Mouse (Mus musculus) heart, embryonic 15.5 days (tissue): ENCODE measurements around the gene Col27a1. TPM values are rescaled to one million over a fixed set of nuclear protein-coding genes. Genes with fewer than 3 reads are reported as not detected.
A peak's percentile ranks its signal among the peaks of the same experiment; 100 is the strongest.

ENCODE experiments used
- ATAC-seq: fragments of 200-750 bp; cut with Nextera tagmentation; replicated peaks from 2 replicates; pipeline ENCODE4 v1.8.0; 2017; ENCODE audit warnings: low read depth, moderate TSS enrichment; ENCODE audit not compliant: insufficient number of reproducible peaks, insufficient read depth, low FRiP score
- H3K27ac ChIP-seq: fragments of 300-500 bp; sonication (generic); 2 replicates; pipeline ENCODE4 v1.5.1; 2015; ENCODE audit warnings: mild to moderate bottlenecking, inconsistent platforms
- H3K27me3 ChIP-seq: fragments of 300-500 bp; sonication (generic); 2 replicates; pipeline ENCODE4 v1.6.1; 2015; ENCODE audit warnings: inconsistent platforms
- H3K36me3 ChIP-seq: fragments of 300-500 bp; sonication (generic); 2 replicates; pipeline ENCODE4 v1.6.1; 2015; ENCODE audit warnings: mild to moderate bottlenecking, inconsistent platforms
- H3K4me1 ChIP-seq: fragments of 300-500 bp; sonication (generic); replicated peaks from 2 replicates; pipeline ENCODE4 v1.6.1; 2015; ENCODE audit warnings: inconsistent platforms
- H3K4me2 ChIP-seq: fragments of 300-500 bp; sonication (generic); 2 replicates; pipeline ENCODE4 v1.6.1; 2015; ENCODE audit warnings: inconsistent platforms, mild to moderate bottlenecking, moderate library complexity
- H3K4me3 ChIP-seq: fragments of 300-500 bp; sonication (generic); 2 replicates; pipeline ENCODE4 v1.5.1; 2015; ENCODE audit warnings: mild to moderate bottlenecking, inconsistent platforms
- H3K9ac ChIP-seq: fragments of 300-500 bp; sonication (generic); 2 replicates; pipeline ENCODE4 v1.6.1; 2015; ENCODE audit warnings: mild to moderate bottlenecking, inconsistent platforms
- H3K9me3 ChIP-seq: fragments of 300-500 bp; sonication (generic); replicated peaks from 2 replicates; pipeline ENCODE4 v1.6.1; 2016; ENCODE audit warnings: inconsistent platforms
- WGBS: fragments of 180-500 bp; shearing (Covaris S2); methylation state at CpG from one replicate; pipeline ENCODE4 v1.1.7; 2015; ENCODE audit warnings: mixed read lengths; 5-methylcytosine and 5-hydroxymethylcytosine counted together
- polyA plus RNA-seq: library from polyadenylated mRNA; unstranded; fragments of >200 nt; fragmentation: Nextera tagmentation; extraction: Ambion mirVana; gene quantifications from 2 replicates; pipeline ENCODE4 v1.2.1, GENCODE M21; 2015

Col27a1 gene
- polyA plus RNA-seq, 1 experiment from 2014 or later, result 4.4 TPM

DNA sequence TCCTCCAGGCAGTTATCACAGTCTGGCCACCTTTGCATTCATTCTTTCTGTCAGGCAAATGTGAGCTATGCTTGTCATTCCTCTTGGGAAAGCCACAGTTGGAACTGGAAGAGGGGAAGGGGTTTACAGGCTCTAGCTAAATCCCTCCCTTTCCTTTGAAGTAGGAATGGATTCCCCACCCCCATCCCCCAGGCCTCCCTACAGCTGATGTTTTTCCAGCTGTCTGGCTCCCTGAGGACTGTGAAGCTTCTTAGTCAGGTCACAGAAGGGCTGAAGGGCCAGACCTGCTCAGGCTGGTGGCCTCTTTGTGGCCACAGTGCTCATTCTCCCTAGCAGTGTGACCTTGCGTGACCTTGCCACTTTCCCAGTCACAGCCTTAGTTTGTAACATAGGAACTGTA, 49.1 kb downstream of the Col27a1 start:
- ATAC-seq, result no peak
- H3K9ac ChIP-seq, result no peak overlapping the region
- H3K27me3 ChIP-seq, result no peaks in the 10 kb centered on the region
- H3K4me1 ChIP-seq, result peaks cover 25% of the 10 kb centered on the region
- no peak overlapping the region for H3K4me2 ChIP-seq
- WGBS, result 47% methylated on average over 1 of the region's 1 CpGs
- H3K4me3 ChIP-seq, result no peak overlapping the region
- no peaks in the 10 kb centered on the region for H3K36me3 ChIP-seq
- H3K27ac ChIP-seq, result no peak overlapping the region
- no peaks in the 10 kb centered on the region for H3K9me3 ChIP-seq

DNA sequence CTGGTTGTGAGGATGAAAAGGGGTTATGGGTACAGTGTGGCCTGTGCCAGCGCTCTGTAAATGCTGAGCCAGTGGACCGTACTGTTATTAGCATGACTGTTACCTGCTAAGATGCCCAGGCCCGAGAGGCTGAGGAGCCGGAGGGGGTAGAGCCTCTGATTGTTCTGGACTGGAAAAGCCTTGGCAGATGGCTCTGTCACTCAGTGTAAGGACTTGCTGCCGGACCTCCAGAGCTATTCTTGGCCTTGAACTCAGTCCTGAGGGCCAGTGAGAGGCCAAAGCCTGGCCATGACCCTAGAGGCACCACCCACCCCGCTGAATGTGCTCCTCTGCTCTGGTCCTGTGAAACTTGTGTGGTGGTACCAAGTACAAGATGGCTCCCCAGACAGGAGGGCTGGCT, 52.5 kb downstream of the Col27a1 start:
- Histone ChIP-seq H3K9me3 (no peaks in the 10 kb centered on the region), H3K4me1 (peaks cover 8% of the 10 kb centered on the region), H3K36me3 (no peaks in the 10 kb centered on the region), H3K4me3 (no peak overlapping the region), H3K9ac (no peak overlapping the region), H3K4me2 (no peak overlapping the region), H3K27me3 (no peaks in the 10 kb centered on the region), H3K27ac (no peak overlapping the region)
- no peak for ATAC-seq
- WGBS, result 81% methylated on average over 6 of the region's 6 CpGs

DNA sequence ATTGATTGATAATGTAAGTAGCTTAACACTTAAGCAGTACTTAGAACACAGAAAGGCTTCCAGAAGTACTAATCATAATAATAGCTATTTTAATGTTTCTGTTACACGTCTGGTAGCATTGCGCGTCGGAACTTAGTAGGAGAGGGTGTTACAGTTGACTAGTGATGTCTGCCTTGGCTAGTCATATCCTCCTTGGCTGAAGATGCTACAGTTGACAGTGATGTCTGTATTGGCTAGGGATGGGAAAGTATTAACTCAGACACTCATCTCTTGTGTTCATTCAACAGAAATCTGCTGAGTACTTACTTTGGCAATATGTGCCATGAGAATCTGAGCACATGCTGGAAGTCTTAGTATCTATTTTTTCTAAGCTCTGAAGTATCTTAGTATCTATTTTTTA, 53.3 kb downstream of the Col27a1 start:
- Histone ChIP-seq H3K9me3 (no peaks in the 10 kb centered on the region), H3K27me3 (no peaks in the 10 kb centered on the region), H3K27ac (no peak overlapping the region), H3K4me1 (peaks cover 6% of the 10 kb centered on the region), H3K4me3 (no peak overlapping the region), H3K9ac (no peak overlapping the region), H3K36me3 (no peaks in the 10 kb centered on the region), H3K4me2 (no peak overlapping the region)
- ATAC-seq, result no peak
- WGBS, result 92% methylated on average over 4 of the region's 4 CpGs

DNA sequence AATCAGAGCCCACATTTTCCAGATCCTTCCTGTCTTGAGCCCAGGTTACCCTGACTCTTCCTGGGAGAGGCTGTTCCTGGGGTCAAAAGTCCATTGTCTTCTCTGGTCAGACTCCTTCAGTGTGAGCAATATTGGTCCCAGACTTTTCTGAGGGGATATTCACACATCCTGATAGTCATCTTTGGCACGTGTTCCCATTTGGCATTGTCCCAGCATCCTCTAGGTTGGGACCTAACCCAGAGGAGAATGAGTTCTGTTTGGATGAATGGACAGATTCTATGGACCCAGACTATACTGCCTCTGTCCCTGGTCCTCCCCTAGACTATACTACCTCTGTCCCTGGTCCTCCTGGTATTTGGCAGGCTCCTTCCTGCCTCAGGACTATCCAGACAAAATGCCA, 53.8 kb downstream of the Col27a1 start:
- WGBS, result 64% methylated on average over 1 of the region's 1 CpGs
- peaks cover 2% of the 10 kb centered on the region; the same call in 1 of the 2 replicates for H3K27me3 ChIP-seq
- H3K9me3 ChIP-seq, result no peaks in the 10 kb centered on the region
- no peak overlapping the region for H3K9ac ChIP-seq
- peaks cover 4% of the 10 kb centered on the region for H3K4me1 ChIP-seq
- H3K4me2 ChIP-seq, result no peak overlapping the region
- ATAC-seq, result no peak
- no peaks in the 10 kb centered on the region for H3K36me3 ChIP-seq
- H3K27ac ChIP-seq, result no peak overlapping the region
- no peak overlapping the region for H3K4me3 ChIP-seq

DNA sequence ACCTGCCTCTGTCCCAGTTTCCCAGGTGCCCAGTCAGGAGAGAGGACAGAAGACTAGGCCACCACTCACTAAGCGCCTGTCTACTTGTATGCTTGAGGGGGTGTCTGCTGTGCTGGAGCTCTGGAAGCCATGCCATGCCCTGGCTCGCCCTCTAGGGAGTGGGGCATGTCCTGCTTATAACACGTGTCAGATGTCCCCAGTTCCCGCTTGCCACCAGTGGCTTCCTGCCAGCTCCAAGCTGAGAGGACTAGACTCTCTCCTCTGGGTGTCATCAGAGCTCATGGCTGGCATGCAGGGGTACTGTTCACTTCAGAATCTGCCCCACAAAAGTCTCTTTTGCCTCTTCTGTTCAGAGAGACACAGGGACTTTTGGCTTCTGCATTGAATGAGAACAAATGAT, 55.0 kb downstream of the Col27a1 start:
- ATAC-seq, result no peak
- Histone ChIP-seq H3K36me3 (no peaks in the 10 kb centered on the region), H3K4me3 (no peak overlapping the region), H3K9me3 (no peaks in the 10 kb centered on the region), H3K4me1 (no peaks in the 10 kb centered on the region), H3K27ac (no peak overlapping the region), H3K9ac (no peak overlapping the region), H3K4me2 (no peak overlapping the region), H3K27me3 (peaks cover 8% of the 10 kb centered on the region; the same call in 1 of the 2 replicates)
- WGBS, result 47% methylated on average over 4 of the region's 4 CpGs

DNA sequence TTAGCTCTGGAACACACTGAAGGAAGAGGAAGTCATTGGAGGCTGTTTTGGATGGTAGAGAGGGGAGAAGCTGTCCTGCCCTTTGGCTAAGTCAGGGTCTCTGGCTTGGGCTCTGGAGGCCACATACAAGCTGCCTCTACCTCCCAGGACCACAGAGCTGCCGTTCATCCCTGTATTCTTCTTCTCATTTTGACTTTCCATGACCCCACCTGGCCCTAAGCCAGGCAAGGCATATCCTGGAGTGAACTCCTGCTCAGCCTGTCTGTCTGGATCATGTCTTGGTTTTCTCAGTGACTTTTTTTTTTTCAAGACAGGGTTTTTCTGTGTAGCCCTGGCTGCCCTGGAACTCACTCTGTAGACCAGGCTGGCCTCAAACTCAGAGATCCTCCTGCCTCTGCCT, 60.7 kb downstream of the Col27a1 start:
- 43% methylated on average over 1 of the region's 1 CpGs for WGBS
- H3K9me3 ChIP-seq, result no peaks in the 10 kb centered on the region
- no peak overlapping the region for H3K9ac ChIP-seq
- ATAC-seq, result no peak
- peaks cover 10% of the 10 kb centered on the region for H3K4me1 ChIP-seq
- no peak overlapping the region for H3K4me2 ChIP-seq
- H3K27ac ChIP-seq, result no peak overlapping the region
- H3K36me3 ChIP-seq, result no peaks in the 10 kb centered on the region
- H3K27me3 ChIP-seq, result peaks cover 8% of the 10 kb centered on the region
- H3K4me3 ChIP-seq, result no peak overlapping the region

DNA sequence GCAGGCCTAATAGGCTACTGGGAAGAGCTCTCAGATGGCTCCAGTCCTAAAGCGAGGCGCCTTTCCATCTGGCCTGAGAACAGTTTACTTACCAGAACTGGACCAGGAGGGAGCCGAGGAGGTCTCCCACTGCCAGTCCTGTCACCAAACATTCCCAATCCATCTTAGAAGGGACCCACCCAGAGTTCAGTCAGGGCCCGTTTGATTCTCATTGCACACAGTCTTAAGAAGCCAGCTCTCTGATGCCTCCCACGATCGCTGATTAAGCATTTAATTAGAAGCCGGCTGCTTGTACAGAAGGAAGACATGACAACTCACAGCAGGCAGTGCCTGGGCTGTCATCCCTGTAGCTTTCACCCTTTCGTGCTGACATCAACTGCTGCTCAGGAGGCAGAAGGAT, 61.4 kb downstream of the Col27a1 start:
- H3K4me2 ChIP-seq, result no peak overlapping the region
- 55% methylated on average over 8 of the region's 8 CpGs for WGBS
- no peak for ATAC-seq
- H3K27ac ChIP-seq, result no peak overlapping the region
- H3K36me3 ChIP-seq, result no peaks in the 10 kb centered on the region
- peaks cover 8% of the 10 kb centered on the region for H3K27me3 ChIP-seq
- no peak overlapping the region for H3K4me3 ChIP-seq
- H3K9ac ChIP-seq, result no peak overlapping the region
- H3K4me1 ChIP-seq, result peaks cover 10% of the 10 kb centered on the region
- no peaks in the 10 kb centered on the region for H3K9me3 ChIP-seq

DNA sequence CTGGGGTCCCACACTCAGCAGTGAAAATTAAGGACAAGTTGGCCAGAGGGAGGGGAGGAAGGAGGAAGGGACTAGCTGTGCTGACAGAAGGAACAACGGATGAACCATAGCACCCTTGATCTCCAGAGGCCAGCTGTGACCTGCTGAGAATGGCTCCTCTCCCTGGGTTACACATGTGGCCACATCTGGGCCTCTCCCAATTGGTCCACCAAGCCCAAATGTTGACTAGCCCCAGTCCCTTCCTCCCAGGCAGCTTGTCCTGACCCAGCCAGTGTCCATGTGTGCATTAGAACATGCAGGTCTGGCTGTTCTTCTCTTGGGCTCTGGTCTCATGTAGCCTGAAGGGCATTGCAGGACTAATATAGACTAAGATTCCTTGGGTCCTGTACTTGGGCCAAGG, 62.8 kb downstream of the Col27a1 start:
- Histone ChIP-seq H3K4me3 (no peak overlapping the region), H3K9ac (no peak overlapping the region), H3K36me3 (no peaks in the 10 kb centered on the region), H3K4me1 (peaks cover 10% of the 10 kb centered on the region), H3K27me3 (peaks cover 8% of the 10 kb centered on the region), H3K27ac (no peak overlapping the region), H3K9me3 (no peaks in the 10 kb centered on the region), H3K4me2 (no peak overlapping the region)
- ATAC-seq, result no peak
- WGBS, result 83% methylated on average over 1 of the region's 1 CpGs

DNA sequence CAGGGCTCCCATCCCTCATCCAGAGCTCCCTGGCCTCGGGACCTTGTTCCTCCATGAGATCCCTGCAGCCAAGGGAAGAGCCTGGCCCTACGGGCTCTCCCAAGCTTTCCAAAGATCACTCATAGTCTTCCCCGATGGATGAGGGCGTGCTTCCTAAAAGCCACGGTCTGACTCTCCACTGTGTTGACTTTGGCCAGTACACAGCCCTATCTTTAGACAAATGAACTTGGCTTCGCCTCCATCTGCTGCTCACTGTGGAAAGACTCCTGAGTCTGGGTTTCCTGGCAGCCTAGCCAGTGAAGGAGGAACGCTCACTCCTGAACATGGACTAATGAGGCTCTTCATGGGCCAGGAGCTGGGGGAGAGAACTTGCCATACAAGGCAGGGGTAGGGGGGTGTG, 65.0 kb downstream of the Col27a1 start:
- H3K27me3 ChIP-seq, result no peaks in the 10 kb centered on the region; the same call in 1 of the 2 replicates
- H3K4me2 ChIP-seq, result no peak overlapping the region
- H3K4me3 ChIP-seq, result no peak overlapping the region
- 0 out of 2 replicates have a peak overlapping the region, but pooled peaks have one; percentile 2 for H3K27ac ChIP-seq
- WGBS, result 36% methylated on average over 7 of the region's 7 CpGs
- peaks cover 2% of the 10 kb centered on the region; the same call in 1 of the 2 replicates for H3K36me3 ChIP-seq
- H3K4me1 ChIP-seq, result peaks cover 10% of the 10 kb centered on the region
- H3K9ac ChIP-seq, result no peak overlapping the region
- ATAC-seq, result peak; percentile 41; the same call in 1 of the 2 replicates
- H3K9me3 ChIP-seq, result no peaks in the 10 kb centered on the region

DNA sequence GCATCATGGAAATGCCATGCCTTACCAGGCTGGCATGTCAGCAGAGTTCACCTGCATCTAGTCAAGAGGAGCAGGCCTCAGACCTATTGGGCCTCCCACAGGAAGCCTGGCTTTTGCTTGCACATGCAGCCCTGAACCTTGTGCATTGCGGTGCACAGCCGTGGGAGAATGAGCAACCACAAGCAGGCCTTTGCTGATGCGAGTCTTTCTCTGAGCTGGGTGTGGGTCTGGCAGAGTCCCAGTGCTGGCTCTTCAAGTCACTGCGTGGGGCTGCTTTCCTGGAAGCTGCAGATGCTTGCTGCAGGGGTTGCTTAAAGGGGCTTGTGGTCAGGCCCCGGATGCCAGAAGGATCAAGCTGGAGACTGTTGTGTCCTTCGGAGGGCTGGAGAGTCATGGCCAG, 67.9 kb downstream of the Col27a1 start:
- Histone ChIP-seq H3K9me3 (no peaks in the 10 kb centered on the region), H3K27me3 (no peaks in the 10 kb centered on the region; the same call in 1 of the 2 replicates), H3K4me1 (peaks cover 8% of the 10 kb centered on the region), H3K4me2 (no peak overlapping the region), H3K27ac (no peak overlapping the region), H3K36me3 (peaks cover 4% of the 10 kb centered on the region; the same call in 1 of the 2 replicates), H3K9ac (no peak overlapping the region), H3K4me3 (no peak overlapping the region)
- 74% methylated on average over 6 of the region's 6 CpGs for WGBS
- ATAC-seq, result no peak

DNA sequence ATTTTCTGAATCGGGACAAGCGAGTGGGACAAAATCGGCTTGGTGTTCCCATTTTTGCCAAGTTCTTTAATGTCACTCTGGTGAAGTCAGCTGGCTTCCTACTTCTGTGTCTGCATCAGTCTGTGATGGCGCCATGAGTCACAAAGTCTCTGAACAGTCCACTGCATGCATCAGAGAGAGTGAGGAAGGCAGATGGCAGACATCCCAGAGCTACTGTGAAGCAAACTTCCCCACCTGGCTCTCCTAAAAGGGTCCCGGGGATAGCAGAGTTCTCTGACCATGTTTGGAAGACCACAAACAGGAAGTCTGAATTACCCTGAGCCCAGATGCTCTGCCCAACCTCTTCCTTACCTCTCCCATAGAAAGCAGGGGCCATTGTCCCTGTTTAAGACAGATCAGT, 69.5 kb downstream of the Col27a1 start:
- no peak for ATAC-seq
- Histone ChIP-seq H3K9ac (no peak overlapping the region), H3K4me3 (no peak overlapping the region), H3K9me3 (no peaks in the 10 kb centered on the region), H3K4me1 (peaks cover 8% of the 10 kb centered on the region), H3K4me2 (no peak overlapping the region), H3K27ac (no peak overlapping the region), H3K27me3 (no peaks in the 10 kb centered on the region), H3K36me3 (peaks cover 4% of the 10 kb centered on the region; the same call in 1 of the 2 replicates)
- 63% methylated on average over 5 of the region's 5 CpGs for WGBS

DNA sequence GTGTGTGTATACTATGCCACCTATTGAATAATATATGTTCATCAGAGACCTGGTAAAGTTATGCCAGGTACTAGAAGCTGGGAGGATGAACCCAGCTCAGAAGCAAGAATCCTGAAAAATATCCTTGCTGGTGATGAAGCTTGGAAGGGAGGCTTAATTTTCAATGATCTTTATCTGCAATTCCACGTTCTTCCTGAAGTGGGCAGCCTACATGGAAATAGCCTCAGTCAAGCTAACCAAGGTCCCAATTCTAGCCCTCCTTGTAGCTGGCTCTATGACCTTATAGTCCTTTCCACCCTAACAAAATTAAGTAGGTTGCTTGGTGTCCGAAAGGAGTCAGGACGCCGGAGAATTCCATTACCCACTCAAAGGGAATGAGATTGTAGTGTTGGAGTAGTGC, 72.2 kb downstream of the Col27a1 start:
- H3K4me1 ChIP-seq, result peaks cover 14% of the 10 kb centered on the region
- 78% methylated on average over 4 of the region's 4 CpGs for WGBS
- ATAC-seq, result no peak
- peaks cover 4% of the 10 kb centered on the region; the same call in 1 of the 2 replicates for H3K36me3 ChIP-seq
- no peaks in the 10 kb centered on the region for H3K9me3 ChIP-seq
- H3K9ac ChIP-seq, result no peak overlapping the region
- no peaks in the 10 kb centered on the region for H3K27me3 ChIP-seq
- no peak overlapping the region for H3K27ac ChIP-seq
- no peak overlapping the region for H3K4me2 ChIP-seq
- no peak overlapping the region for H3K4me3 ChIP-seq
